Mouse (Mus musculus) intestine, postnatal 0 days (tissue): ENCODE results near the gene Hmgcs1. TPM values are rescaled to one million over a fixed set of nuclear protein-coding genes. Genes with fewer than 3 reads are reported as not detected.

ENCODE experiments used
- ATAC-seq: fragments of 200-750 bp; cut with Nextera tagmentation; 2 replicates; pipeline ENCODE4 v1.8.0; 2017; ENCODE audit warnings: mild to moderate bottlenecking, moderate TSS enrichment, moderate library complexity
- H3K27ac ChIP-seq: fragments of 300-500 bp; sonication (generic); 2 replicates; pipeline ENCODE4 v1.5.1; 2014; ENCODE audit warnings: mild to moderate bottlenecking, low read depth, low read length, moderate library complexity
- H3K27me3 ChIP-seq: fragments of 300-500 bp; sonication (generic); replicated peaks from 2 replicates; pipeline ENCODE4 v1.6.1; 2014; ENCODE audit warnings: low read length, mixed read lengths; ENCODE audit not compliant: control insufficient read depth, insufficient read depth
- H3K36me3 ChIP-seq: fragments of 300-500 bp; sonication (generic); 2 replicates; pipeline ENCODE4 v1.6.1; 2014; ENCODE audit warnings: mild to moderate bottlenecking, moderate library complexity; ENCODE audit not compliant: control insufficient read depth, insufficient read depth
- H3K4me1 ChIP-seq: fragments of 300-500 bp; sonication (generic); replicated peaks from 2 replicates; pipeline ENCODE4 v1.6.1; 2014; ENCODE audit warnings: antibody characterized with exemption, low read length, mixed read lengths; ENCODE audit not compliant: control insufficient read depth, insufficient read depth
- H3K4me2 ChIP-seq: fragments of 300-500 bp; sonication (generic); replicated peaks from 2 replicates; pipeline ENCODE4 v1.6.1; 2014; ENCODE audit warnings: low read depth, mild to moderate bottlenecking, moderate library complexity
- H3K4me3 ChIP-seq: fragments of 300-500 bp; sonication (generic); 2 replicates; pipeline ENCODE4 v1.5.1; 2014; ENCODE audit warnings: low read depth, low read length
- H3K9ac ChIP-seq: fragments of 300-500 bp; sonication (generic); 2 replicates; pipeline ENCODE4 v1.6.1; 2014; ENCODE audit warnings: mild to moderate bottlenecking, low read depth, low read length
- H3K9me3 ChIP-seq: fragments of 300-500 bp; sonication (generic); 2 replicates; pipeline ENCODE4 v1.6.1; 2016; ENCODE audit warnings: mixed run types; ENCODE audit not compliant: control insufficient read depth
- CTCF ChIP-seq: sonication (generic); IDR thresholded peaks from 2 replicates; pipeline ENCODE4 v1.5.1; 2016; ENCODE audit warnings: low read depth, mild to moderate bottlenecking, control low read depth, antibody characterized with exemption, moderate library complexity
- WGBS: fragments of 180-500 bp; shearing (Covaris S2); extraction: QIAGEN DNeasy Blood & Tissue Kit; methylation state at CpG from one replicate; pipeline ENCODE4 v1.1.7; 2014; 5-methylcytosine and 5-hydroxymethylcytosine counted together
- polyA plus RNA-seq: library from polyadenylated mRNA; unstranded; fragments of >200 nt; fragmentation: Nextera tagmentation; extraction: Ambion mirVana; gene quantifications from 2 replicates; pipeline ENCODE4 v1.2.1, GENCODE M21; 2015

Hmgcs1 gene
- polyA plus RNA-seq, 1 experiment from 2014 or later, result 54.5 TPM

- Histone ChIP-seq H3K36me3 (no peaks in the 10 kb centered on the region), H3K27me3 (no peaks in the 10 kb centered on the region), H3K4me2 (peak overlapping the region; percentile 59), H3K9me3 (no peaks in the 10 kb centered on the region), H3K4me3 (peak overlapping the region; percentile 14; the same call in 1 of the 2 replicates), H3K27ac (no peak overlapping the region), H3K4me1 (no peaks in the 10 kb centered on the region), H3K9ac (no peak overlapping the region)
- WGBS, result 25% methylated on average over 19 of the region's 19 CpGs
- ATAC-seq, result no peak
- TF ChIP-seq CTCF, result no peak
Observed at GRCm38 (mm10) chr13:119741390-119742237, 51.4 kb downstream of the Hmgcs1 start.

- ATAC-seq, result no peak
- H3K9ac ChIP-seq, result no peak overlapping the region
- no peaks in the 10 kb centered on the region for H3K36me3 ChIP-seq
- H3K9me3 ChIP-seq, result no peaks in the 10 kb centered on the region
- H3K27me3 ChIP-seq, result no peaks in the 10 kb centered on the region
- WGBS, result 73% methylated on average over 6 of the region's 6 CpGs
- no peak overlapping the region for H3K27ac ChIP-seq
- TF ChIP-seq CTCF, result no peak
- H3K4me1 ChIP-seq, result no peaks in the 10 kb centered on the region
- H3K4me3 ChIP-seq, result no peak overlapping the region
- H3K4me2 ChIP-seq, result no peak overlapping the region
Observed at GRCm38 (mm10) chr13:119742711-119743415, 52.7 kb downstream of the Hmgcs1 start.

- WGBS, result 70% methylated on average over 3 of the region's 3 CpGs
- H3K27ac ChIP-seq, result no peak overlapping the region
- ATAC-seq, result no peak
Observed at GRCm38 (mm10) chr13:119743470-119743869, 53.3 kb downstream of the Hmgcs1 start.

GRCm38 (mm10) chr13:119746930-119747329 is 56.8 kb downstream of the Hmgcs1 start:
- Histone ChIP-seq H3K9ac (no peak overlapping the region), H3K4me2 (no peak overlapping the region), H3K27ac (no peak overlapping the region), H3K4me1 (no peaks in the 10 kb centered on the region), H3K27me3 (no peaks in the 10 kb centered on the region), H3K36me3 (no peaks in the 10 kb centered on the region), H3K4me3 (no peak overlapping the region), H3K9me3 (no peaks in the 10 kb centered on the region)
- 78% methylated on average over 4 of the region's 4 CpGs for WGBS
- ATAC-seq, result no peak
- TF ChIP-seq CTCF, result no peak

More at GRCm38 (mm10) chr13:119743470-119743869, 53.3 kb downstream of the Hmgcs1 start:
- no peak overlapping the region for H3K4me3 ChIP-seq
- H3K4me2 ChIP-seq, result no peak overlapping the region
- H3K36me3 ChIP-seq, result no peaks in the 10 kb centered on the region
- H3K9me3 ChIP-seq, result no peaks in the 10 kb centered on the region
- H3K9ac ChIP-seq, result no peak overlapping the region
- H3K27me3 ChIP-seq, result no peaks in the 10 kb centered on the region
- no peak for TF ChIP-seq CTCF
- H3K4me1 ChIP-seq, result no peaks in the 10 kb centered on the region

- no peak overlapping the region for H3K9ac ChIP-seq
- TF ChIP-seq CTCF, result no peak
- H3K9me3 ChIP-seq, result no peaks in the 10 kb centered on the region
- ATAC-seq, result no peak
- H3K4me2 ChIP-seq, result no peak overlapping the region
- H3K27ac ChIP-seq, result no peak overlapping the region
- no peaks in the 10 kb centered on the region for H3K36me3 ChIP-seq
- WGBS, result 65% methylated on average over 9 of the region's 9 CpGs
- H3K4me1 ChIP-seq, result no peaks in the 10 kb centered on the region
- no peaks in the 10 kb centered on the region for H3K27me3 ChIP-seq
- no peak overlapping the region for H3K4me3 ChIP-seq
Observed at GRCm38 (mm10) chr13:119753859-119754634, 63.9 kb downstream of the Hmgcs1 start.

- H3K4me1 ChIP-seq, result no peaks in the 10 kb centered on the region
- no peak overlapping the region for H3K4me3 ChIP-seq
- WGBS, result 31% methylated on average over 3 of the region's 3 CpGs
- H3K4me2 ChIP-seq, result no peak overlapping the region; the same call in 1 of the 2 replicates
- H3K27me3 ChIP-seq, result no peaks in the 10 kb centered on the region
- no peak for ATAC-seq
- H3K27ac ChIP-seq, result no peak overlapping the region
- TF ChIP-seq CTCF, result no peak
- H3K9me3 ChIP-seq, result no peaks in the 10 kb centered on the region
- H3K9ac ChIP-seq, result no peak overlapping the region
- no peaks in the 10 kb centered on the region for H3K36me3 ChIP-seq
Observed at GRCm38 (mm10) chr13:119754635-119755020, 64.4 kb downstream of the Hmgcs1 start.
